Mouse (Mus musculus) olfactory bulb, adult 2 months (tissue): ENCODE measurements around the gene Bmpr1a.

Experiments used
- CTCF ChIP-seq: fragments of 200-500 bp; IDR thresholded peaks from 2 replicates; pipeline ENCODE4 v1.5.1; 2012; ENCODE audit warnings: low read depth, mild to moderate bottlenecking, low read length, moderate library complexity; ENCODE audit not compliant: insufficient read depth
- POLR2A ChIP-seq: fragments of 200-500 bp; IDR thresholded peaks from 2 replicates; pipeline ENCODE4 v1.6.1; 2012; ENCODE audit warnings: mild to moderate bottlenecking, low read depth, low read length, moderate library complexity; ENCODE audit not compliant: insufficient read depth

- TF ChIP-seq CTCF (no peak), POLR2A (no peak)
Observed at GRCm38 (mm10) chr14:34515860-34516259, 12.7 kb upstream of the Bmpr1a start.
